Mouse (Mus musculus) neural tube, embryonic 14.5 days (tissue): Measurements from ENCODE around the gene Blcap. TPM values are rescaled to one million over a fixed set of nuclear protein-coding genes. Genes with fewer than 3 reads are reported as not detected.

Experiments
- ATAC-seq: fragments of 200-750 bp; cut with Nextera tagmentation; 2 replicates; pipeline ENCODE4 v1.8.0; 2017; ENCODE audit warnings: low read depth, mild to moderate bottlenecking, moderate TSS enrichment, moderate library complexity
- H3K27ac ChIP-seq: fragments of 300-500 bp; sonication (generic); 2 replicates; pipeline ENCODE4 v1.5.1; 2014; ENCODE audit warnings: low read depth, mild to moderate bottlenecking, control low read depth, low read length, moderate library complexity, mixed read lengths
- H3K27me3 ChIP-seq: fragments of 300-500 bp; sonication (generic); 2 replicates; pipeline ENCODE4 v1.6.1; 2014; ENCODE audit warnings: low read length; ENCODE audit not compliant: control insufficient read depth, insufficient read depth
- H3K36me3 ChIP-seq: fragments of 300-500 bp; sonication (generic); 2 replicates; pipeline ENCODE4 v1.6.1; 2014; ENCODE audit warnings: low read length, mixed read lengths; ENCODE audit not compliant: control insufficient read depth, insufficient read depth
- H3K4me1 ChIP-seq: fragments of 300-500 bp; sonication (generic); 2 replicates; pipeline ENCODE4 v1.6.1; 2014; ENCODE audit warnings: low read length; ENCODE audit not compliant: control insufficient read depth, insufficient read depth
- H3K4me2 ChIP-seq: fragments of 300-500 bp; sonication (generic); 2 replicates; pipeline ENCODE4 v1.6.1; 2014; ENCODE audit warnings: mild to moderate bottlenecking, low read depth, low read length, control low read depth
- H3K4me3 ChIP-seq: fragments of 300-500 bp; sonication (generic); 2 replicates; pipeline ENCODE4 v1.5.1; 2014; ENCODE audit warnings: low read depth, low read length, control low read depth, mixed read lengths
- H3K9ac ChIP-seq: fragments of 300-500 bp; sonication (generic); replicated peaks from 2 replicates; pipeline ENCODE4 v1.6.1; 2014; ENCODE audit warnings: low read depth, mild to moderate bottlenecking, control low read depth, low read length, mixed read lengths
- H3K9me3 ChIP-seq: fragments of 300-500 bp; sonication (generic); 2 replicates; pipeline ENCODE4 v1.6.1; 2016; ENCODE audit warnings: low read length; ENCODE audit not compliant: control insufficient read depth
- WGBS: fragments of 180-500 bp; shearing (Covaris S2); extraction: QIAGEN DNeasy Blood & Tissue Kit; methylation state at CpG from one replicate; pipeline ENCODE4 v1.1.7; 2014; 5-methylcytosine and 5-hydroxymethylcytosine counted together
- polyA plus RNA-seq: library from polyadenylated mRNA; unstranded; fragments of >200 nt; fragmentation: Nextera tagmentation; extraction: Ambion mirVana; gene quantifications from 2 replicates; pipeline ENCODE4 v1.2.1, GENCODE M21; 2014

The Blcap gene
- polyA plus RNA-seq, 1 experiment from 2014 or later: 299 TPM

DNA sequence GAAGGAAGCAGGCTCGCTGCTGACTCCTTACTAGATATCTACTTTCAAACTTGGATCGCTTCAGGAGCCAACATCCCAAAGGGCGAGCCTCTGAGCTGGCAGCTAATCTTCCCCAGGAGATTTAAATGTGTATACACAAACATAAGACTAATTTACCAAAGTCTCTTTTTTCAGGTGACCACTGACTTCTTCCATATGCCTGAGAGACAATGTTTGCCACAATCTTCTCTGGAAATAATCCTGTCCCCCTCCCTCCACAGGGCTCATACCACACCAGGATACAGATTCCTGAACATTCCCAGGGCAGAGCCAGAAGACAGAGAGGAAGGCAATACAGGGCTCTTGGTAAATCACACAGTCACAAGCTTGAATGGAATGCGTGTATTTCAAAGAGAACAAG lies 6.4 kb downstream of the Blcap start:
- Histone ChIP-seq H3K4me3 (peak overlapping the region; percentile 98), H3K9ac (no peak overlapping the region), H3K36me3 (no peaks in the 10 kb centered on the region; the same call in 1 of the 2 replicates), H3K27me3 (no peaks in the 10 kb centered on the region), H3K4me2 (peak overlapping the region; percentile 87), H3K4me1 (peaks cover 24% of the 10 kb centered on the region), H3K9me3 (peaks cover 2% of the 10 kb centered on the region; the same call in 1 of the 2 replicates), H3K27ac (no peak overlapping the region)
- WGBS: 75% methylated on average over 4 of the region's 4 CpGs
- ATAC-seq: no peak

GRCm38 (mm10) chr2:157563031-157563430 lies 8.0 kb downstream of the Blcap start:
- Histone ChIP-seq H3K27me3 (no peaks in the 10 kb centered on the region), H3K4me2 (no peak overlapping the region), H3K9me3 (peaks cover 2% of the 10 kb centered on the region), H3K9ac (no peak overlapping the region), H3K4me3 (no peak overlapping the region), H3K4me1 (peaks cover 27% of the 10 kb centered on the region), H3K36me3 (no peaks in the 10 kb centered on the region; the same call in 1 of the 2 replicates), H3K27ac (no peak overlapping the region)
- no peak for ATAC-seq
- 55% methylated on average over 2 of the region's 2 CpGs for WGBS

GRCm38 (mm10) chr2:157561165-157561836 lies 9.8 kb downstream of the Blcap start:
- H3K27me3 ChIP-seq: no peaks in the 10 kb centered on the region
- peak overlapping the region; percentile 72 for H3K4me2 ChIP-seq
- peaks cover 7% of the 10 kb centered on the region; the same call in 1 of the 2 replicates for H3K36me3 ChIP-seq
- H3K9me3 ChIP-seq: peaks cover 2% of the 10 kb centered on the region
- WGBS: 53% methylated on average over 27 of the region's 27 CpGs
- peak; percentile 65 for ATAC-seq
- peak overlapping the region; percentile 86 for H3K9ac ChIP-seq
- peaks cover 18% of the 10 kb centered on the region for H3K4me1 ChIP-seq
- H3K27ac ChIP-seq: peak overlapping the region; percentile 69
- H3K4me3 ChIP-seq: peak overlapping the region; percentile 55

- WGBS: 46% methylated on average over 33 of the region's 33 CpGs
- H3K36me3 ChIP-seq: peaks cover 8% of the 10 kb centered on the region; the same call in 1 of the 2 replicates
- H3K4me1 ChIP-seq: peaks cover 18% of the 10 kb centered on the region
- H3K4me2 ChIP-seq: peak overlapping the region; percentile 44; the same call in 1 of the 2 replicates
- peak overlapping the region; percentile 55 for H3K4me3 ChIP-seq
- H3K9ac ChIP-seq: peak overlapping the region; percentile 86
- no peaks in the 10 kb centered on the region for H3K27me3 ChIP-seq
- H3K27ac ChIP-seq: peak overlapping the region; percentile 85
- peak; percentile 16 for ATAC-seq
- peaks cover 2% of the 10 kb centered on the region for H3K9me3 ChIP-seq
Measured at GRCm38 (mm10) chr2:157560302-157560701, 10.8 kb downstream of the Blcap start.

DNA sequence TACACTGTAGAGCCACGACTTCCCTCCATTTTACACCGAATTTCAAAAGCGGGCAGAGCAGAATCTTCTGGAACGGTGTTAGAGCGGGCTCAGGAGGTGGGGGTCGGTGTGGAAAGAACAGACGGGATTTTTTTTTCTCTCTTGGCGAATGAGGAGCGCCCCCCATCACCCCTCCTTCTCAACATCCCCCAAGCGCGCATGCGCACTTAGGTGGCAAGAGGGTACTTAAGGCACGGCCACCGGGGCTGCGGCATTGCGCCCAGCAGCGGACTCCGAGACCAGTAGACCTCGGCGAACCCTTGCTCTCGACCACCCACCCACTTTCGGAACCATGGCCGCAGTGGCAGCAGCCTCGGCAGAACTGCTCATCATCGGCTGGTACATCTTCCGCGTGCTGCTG lies 11.2 kb downstream of the Blcap start, which contains the start of gene Nnat:
TSS of gene Nnat (plus strand) at position 221 of the 400 bp plus-strand sequence.
- Histone ChIP-seq H3K36me3 (peaks cover 8% of the 10 kb centered on the region; the same call in 1 of the 2 replicates), H3K9me3 (peaks cover 2% of the 10 kb centered on the region), H3K4me1 (peaks cover 14% of the 10 kb centered on the region)

DNA sequence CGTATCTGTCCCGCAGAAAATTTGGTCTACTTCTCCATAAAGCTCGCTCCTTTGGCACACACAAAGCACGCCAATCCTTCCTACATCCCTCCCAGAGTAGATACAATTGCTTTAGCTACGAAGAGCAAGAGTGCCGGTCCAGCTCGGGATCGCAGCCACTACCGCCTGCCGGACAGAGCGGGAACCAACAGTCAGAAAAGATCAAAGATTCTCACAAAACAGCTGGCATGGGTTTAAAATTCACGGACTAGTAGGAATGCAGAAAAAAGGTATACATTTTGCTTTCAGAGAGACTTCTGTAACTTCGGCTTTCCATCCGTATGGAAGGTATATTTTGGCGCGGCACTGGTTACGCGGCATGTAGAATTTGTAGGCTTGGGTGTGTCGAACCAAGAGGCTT lies 11.6 kb downstream of the Blcap start:
- Histone ChIP-seq H3K4me1 (peaks cover 10% of the 10 kb centered on the region), H3K9me3 (peaks cover 2% of the 10 kb centered on the region), H3K27ac (peak overlapping the region; percentile 67; the same call in 1 of the 2 replicates), H3K27me3 (no peaks in the 10 kb centered on the region), H3K4me3 (peak overlapping the region; percentile 55), H3K36me3 (peaks cover 8% of the 10 kb centered on the region; the same call in 1 of the 2 replicates), H3K9ac (peak overlapping the region; percentile 12; the same call in 1 of the 2 replicates), H3K4me2 (peak overlapping the region; percentile 44)
- ATAC-seq: no peak
- WGBS: 59% methylated on average over 19 of the region's 19 CpGs

More for the DNA sequence above, 11.2 kb downstream of the Blcap start, which contains the start of gene Nnat:
- Histone ChIP-seq H3K4me2 (peak within 1 kb of the TSS; percentile 72), H3K27me3 (no peaks in the 10 kb centered on the region), H3K27ac (peak within 1 kb of the TSS; percentile 85), H3K9ac (peak within 1 kb of the TSS; percentile 86), H3K4me3 (peak within 1 kb of the TSS; percentile 55)
- 51% methylated on average over 27 of the region's 27 CpGs for WGBS
- peak; percentile 60 for ATAC-seq

DNA sequence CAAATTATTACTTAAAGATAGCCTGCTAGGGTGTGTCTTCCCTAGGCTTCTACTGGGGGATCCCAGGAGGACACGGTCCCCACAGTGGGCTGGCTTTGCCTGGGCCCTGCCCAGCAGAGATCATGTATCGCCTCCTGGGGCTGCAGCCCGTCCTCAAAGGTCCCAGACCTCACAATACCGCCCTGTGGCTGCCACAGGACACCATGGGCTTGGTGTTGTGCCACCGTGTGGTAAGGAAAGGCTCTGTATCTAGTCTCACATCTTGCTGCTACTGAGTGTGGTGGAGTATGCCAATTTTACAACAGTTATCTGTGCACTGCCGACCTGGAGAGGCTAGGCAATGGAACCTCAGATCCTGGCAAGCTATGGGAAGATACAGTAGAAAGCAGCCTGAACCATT lies 12.6 kb downstream of the Blcap start:
- H3K9ac ChIP-seq: no peak overlapping the region
- H3K27me3 ChIP-seq: no peaks in the 10 kb centered on the region
- peaks cover 8% of the 10 kb centered on the region; the same call in 1 of the 2 replicates for H3K36me3 ChIP-seq
- peaks cover 3% of the 10 kb centered on the region for H3K4me1 ChIP-seq
- peaks cover 2% of the 10 kb centered on the region for H3K9me3 ChIP-seq
- no peak overlapping the region for H3K27ac ChIP-seq
- H3K4me2 ChIP-seq: no peak overlapping the region
- H3K4me3 ChIP-seq: no peak overlapping the region
- no peak for ATAC-seq
- WGBS: 57% methylated on average over 6 of the region's 6 CpGs

- 75% methylated on average over 9 of the region's 9 CpGs for WGBS
- H3K9me3 ChIP-seq: peaks cover 2% of the 10 kb centered on the region
- H3K4me3 ChIP-seq: no peak overlapping the region
- no peak for ATAC-seq
- H3K27me3 ChIP-seq: no peaks in the 10 kb centered on the region
- no peak overlapping the region for H3K27ac ChIP-seq
- peaks cover 8% of the 10 kb centered on the region; the same call in 1 of the 2 replicates for H3K36me3 ChIP-seq
- H3K4me2 ChIP-seq: no peak overlapping the region
- peaks cover 3% of the 10 kb centered on the region for H3K4me1 ChIP-seq
- no peak overlapping the region for H3K9ac ChIP-seq
Measured at GRCm38 (mm10) chr2:157558051-157558450, 13.0 kb downstream of the Blcap start.

DNA sequence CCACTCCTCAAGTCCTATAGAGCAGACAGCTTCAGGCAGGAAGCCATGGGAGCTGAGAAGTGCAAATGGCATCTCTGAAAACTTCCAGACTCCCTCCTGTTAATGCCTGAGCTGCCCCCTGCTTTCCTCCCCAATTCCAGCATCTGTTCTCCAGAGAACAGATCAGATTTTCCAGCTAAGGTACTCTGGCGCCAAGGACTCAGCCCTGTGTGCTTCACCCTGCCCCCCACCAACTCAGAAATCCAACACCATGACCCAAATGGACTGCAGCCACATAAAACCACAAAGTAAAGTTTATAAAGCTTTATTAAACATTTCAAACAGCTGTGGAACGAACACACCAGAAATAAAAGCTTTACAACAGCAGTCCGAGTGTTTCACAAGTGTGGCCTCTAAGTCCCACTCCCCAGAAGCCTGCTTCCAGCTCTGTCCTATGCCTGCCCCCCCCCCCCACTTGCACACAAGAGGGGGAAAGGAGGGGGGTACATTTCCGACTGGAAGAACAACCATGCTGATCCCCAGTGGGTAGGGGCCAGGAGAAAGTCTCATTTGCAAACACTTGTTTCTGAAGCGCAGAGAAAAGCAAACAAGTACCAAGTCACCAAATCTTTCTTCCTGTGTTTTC lies 14.9 kb downstream of the Blcap start:
- H3K36me3 ChIP-seq: 0 out of 2 replicates have a peak, but pooled peaks cover 8% of the 10 kb centered on the region
- H3K27me3 ChIP-seq: no peaks in the 10 kb centered on the region
- H3K9me3 ChIP-seq: peaks cover 1% of the 10 kb centered on the region
- H3K4me1 ChIP-seq: peaks cover 3% of the 10 kb centered on the region
- H3K4me2 ChIP-seq: no peak overlapping the region
- no peak for ATAC-seq
- 81% methylated on average over 5 of the region's 5 CpGs for WGBS
- no peak overlapping the region for H3K9ac ChIP-seq
- no peak overlapping the region for H3K27ac ChIP-seq
- no peak overlapping the region for H3K4me3 ChIP-seq
